Mouse (Mus musculus) small intestine, adult 10 weeks (tissue): ENCODE data around the gene Alg2. TPM values are rescaled to one million over a fixed set of nuclear protein-coding genes. Genes with fewer than 3 reads are reported as not detected.

Source experiments
- polyA plus RNA-seq: library from polyadenylated mRNA; stranded (reverse); fragments of 350-450 nt; fragmentation: Illumina TruSeq; extraction: RNeasy Lipid Tissue Mini Kit (QIAGEN cat#74804); gene quantifications from one replicate; pipeline ENCODE4 v1.2.3, GENCODE M21; 2014; ENCODE audit warnings: low replicate concordance

The Alg2 gene
- polyA plus RNA-seq: 19.6 TPM

GRCm38 (mm10) chr4:47473968-47474729, at the start of gene Alg2, which contains the start of gene Sec61b:
Gene Alg2 (minus strand): TSS chr4:47474333.
Gene Sec61b (plus strand): TSS chr4:47474658.

Other genes with a start within 250 kb of the Alg2 start
- 50.3 TPM for gene Tgfbr1, start 121.1 kb downstream of the Alg2 start, polyA plus RNA-seq
- gene Sec61b, start 325 bp upstream of the Alg2 start, polyA plus RNA-seq: 158 TPM